ENCODE assay signal across 17 mouse cellular contexts in the genomic region with DNA sequence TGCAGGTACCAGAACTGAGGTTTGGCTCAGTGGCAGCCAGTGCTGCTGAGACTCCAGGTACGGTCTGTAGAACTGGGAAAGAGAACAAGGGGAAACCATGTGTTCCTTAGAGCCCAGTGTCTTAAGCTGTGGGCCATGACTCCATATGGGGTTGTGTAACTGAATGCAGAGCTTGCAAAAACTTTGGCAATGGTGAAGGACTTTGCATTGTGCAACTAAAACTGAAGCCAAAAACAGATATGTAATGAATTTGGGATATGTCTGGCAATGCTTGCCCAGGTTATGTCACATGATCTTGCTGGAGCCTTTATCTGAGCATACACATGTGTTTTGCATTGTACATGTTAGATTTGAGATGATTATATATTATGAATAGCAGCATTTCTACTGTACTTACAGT. TPM values are rescaled to one million over a fixed set of nuclear protein-coding genes. Genes with fewer than 3 reads are reported as not detected.
DNase-seq lines count a peak whose midpoint lies in the region; ATAC-seq and TF ChIP-seq lines count a peak whose summit lies in the region.
"Had no signal": no experiment of that assay in that cellular context is flagged by ENCODE, and none has a peak within 500 bp of the region (broad histone marks: within the 10 kb centered on the region; RNA-seq: fewer than 3 reads in every experiment).

No protein-coding gene starts in this region.

- H3K36me3 ChIP-seq in hindbrain, embryonic 10.5 days, result no peaks in the 10 kb centered on the region
- H3K36me3 ChIP-seq in hindbrain, postnatal 0 days (ENCODE audit: insufficient read depth, low read length), result no peaks in the 10 kb centered on the region
- H3K36me3 ChIP-seq in limb, embryonic 10.5 days, result no peaks in the 10 kb centered on the region
- H3K36me3 ChIP-seq: G1E; limb, embryonic 12.5 days had no signal

- no peak for ATAC-seq in hindbrain, postnatal 0 days
- ATAC-seq in megakaryocyte-erythroid progenitor cell, adult 5-6 weeks (replicated peaks; ENCODE audit: low FRiP score, low TSS enrichment, poor library complexity, severe bottlenecking), result no peak
- ATAC-seq: forebrain, embryonic 13.5 days; hindbrain, embryonic 16.5 days had no signal

- H3K4me2 ChIP-seq in hindbrain, postnatal 0 days (ENCODE audit: low read depth, low read length), result no peak overlapping the region
- H3K4me2 ChIP-seq: forebrain, embryonic 13.5 days; limb, embryonic 12.5 days had no signal

- H3K4me1 ChIP-seq in hindbrain, embryonic 10.5 days (replicated peaks), result peaks cover 10% of the 10 kb centered on the region; the same call in 1 of the 2 replicates
- no peaks in the 10 kb centered on the region for H3K4me1 ChIP-seq in hindbrain, postnatal 0 days (ENCODE audit: insufficient read depth, low read length)
- H3K4me1 ChIP-seq in limb, embryonic 10.5 days, result no peaks in the 10 kb centered on the region
- H3K4me1 ChIP-seq: limb, embryonic 12.5 days had no signal

- H3K9ac ChIP-seq in hindbrain, postnatal 0 days (replicated peaks; ENCODE audit: low read length), result no peak overlapping the region
- H3K9ac ChIP-seq: forebrain, embryonic 13.5 days; limb, embryonic 12.5 days had no signal

- H3K9me3 ChIP-seq in hindbrain, embryonic 10.5 days, result peaks cover 12% of the 10 kb centered on the region; the same call in 1 of the 2 replicates
- H3K9me3 ChIP-seq in hindbrain, postnatal 0 days (ENCODE audit: low read length), result no peaks in the 10 kb centered on the region
- H3K9me3 ChIP-seq in limb, embryonic 10.5 days (replicated peaks), result no peaks in the 10 kb centered on the region
- H3K9me3 ChIP-seq: G1E; limb, embryonic 12.5 days had no signal

- H3K27me3 ChIP-seq in hindbrain, embryonic 10.5 days (ENCODE audit: insufficient read depth, poor library complexity, severe bottlenecking), result no peaks in the 10 kb centered on the region
- H3K27me3 ChIP-seq in hindbrain, postnatal 0 days (ENCODE audit: insufficient read depth, low read length), result no peaks in the 10 kb centered on the region
- H3K27me3 ChIP-seq in limb, embryonic 10.5 days (ENCODE audit: low read depth, poor library complexity, severe bottlenecking), result no peaks in the 10 kb centered on the region
- H3K27me3 ChIP-seq: forebrain, embryonic 13.5 days; limb, embryonic 12.5 days had no signal

- no peak overlapping the region for H3K4me3 ChIP-seq in hindbrain, embryonic 10.5 days
- H3K4me3 ChIP-seq in hindbrain, postnatal 0 days (ENCODE audit: low read length), result no peak overlapping the region
- H3K4me3 ChIP-seq in limb, embryonic 10.5 days, result no peak overlapping the region
- H3K4me3 ChIP-seq: forebrain, embryonic 13.5 days; limb, embryonic 12.5 days had no signal

- no peak for DNase-seq in hindbrain, embryonic 10.5 days (ENCODE audit: low spot score)
- no peak for DNase-seq in hindbrain, postnatal 0 days (ENCODE audit: low spot score)
- DNase-seq in 3T3-L1 (ENCODE audit: low read depth, low spot score) (peak; percentile 31), adipocyte (ENCODE audit: low spot score) (peak; percentile 80)
- peak; percentile 6 for DNase-seq in limb, embryonic 10.5 days (ENCODE audit: low spot score)
- no peak for DNase-seq in layer of hippocampus, adult 18-20 months (ENCODE audit: low spot score in 2 of 2)
- DNase-seq: cerebellum, adult 11-12 months; cerebellum, postnatal 36 days; heart, postnatal 10 days; kidney, adult 2 months; kidney, postnatal 25 days; right cerebral cortex, postnatal 14 days had no signal

- 93% methylated on average over 1 of the region's 1 CpGs for WGBS in hindbrain, embryonic 10.5 days
- 86% methylated on average over 1 of the region's 1 CpGs for WGBS in hindbrain, postnatal 0 days
- 88% methylated on average over 1 of the region's 1 CpGs for WGBS in limb, embryonic 10.5 days

- TF ChIP-seq CTCF in hindbrain, postnatal 0 days (IDR thresholded peaks at IDR 0.05; ENCODE audit: low read depth), result no peak

- peak overlapping the region; percentile 81 for H3K27ac ChIP-seq in hindbrain, embryonic 10.5 days
- no peak overlapping the region for H3K27ac ChIP-seq in hindbrain, postnatal 0 days
- no peak overlapping the region for H3K27ac ChIP-seq in limb, embryonic 10.5 days
- H3K27ac ChIP-seq: limb, embryonic 12.5 days had no signal

RNA-seq across cellular contexts. Expression of a gene that starts 53.0 kb away (rescaled TPM):
- polyA plus RNA-seq in hindbrain, embryonic 10.5 days (2016; fragmentation: Nextera tagmentation; extraction: Ambion mirVana), result 86.4 and 93.6 TPM in 2 replicates
- total RNA-seq in hindbrain, postnatal 0 days (2014; rRNA removed), result 25.1 and 26.2 TPM in 2 replicates
- 11.7 TPM in 2 replicates for polyA plus RNA-seq in hindbrain, postnatal 0 days (2015; fragmentation: Nextera tagmentation; extraction: Ambion mirVana)
- 39.3 and 51.7 TPM in 2 replicates for polyA plus RNA-seq in limb, embryonic 10.5 days (2016; fragmentation: Nextera tagmentation; extraction: Ambion mirVana)
- total RNA-seq in megakaryocyte-erythroid progenitor cell, adult 5-6 weeks (2014; fragmentation: Nextera tagmentation), result 1.1 and 3.8 TPM in 2 replicates
- 3.3 and 4.6 TPM in 2 replicates for total RNA-seq in megakaryocyte-erythroid progenitor cell, adult 5-6 weeks (2017)
- total RNA-seq in layer of hippocampus, adult 18-20 months (2021), result 10 to 100 TPM; 10.3 to 11.0 TPM

Comparison
In these comparisons a context has a peak if more than half of its experiments do, and no peak if none do; other contexts are left out.
1. DNase-seq: peak in 3T3-L1 (single experiment), adipocyte (single experiment) and limb, embryonic 10.5 days (single experiment); none in hindbrain, embryonic 10.5 days (single experiment), hindbrain, postnatal 0 days (single experiment) and layer of hippocampus, adult 18-20 months (0 of 2).